Mouse (Mus musculus) left cerebral cortex, adult 18-20 months (tissue): ENCODE measurements at regions not wholly inside any gene's neighbourhood (a gene's known extent, or its start where the extent isn't known, plus 50 kb on each side); places are given as distances from the start of the nearest gene placed in this dataset.

Source experiments
- DNase-seq, 2 experiments: peaks; one replicate each; pipeline ENCODE4 v3.0.0; 2021 to 2022; ENCODE audit warnings: low spot score in 2 of 2, mixed read lengths in 1 of 2

DNA sequence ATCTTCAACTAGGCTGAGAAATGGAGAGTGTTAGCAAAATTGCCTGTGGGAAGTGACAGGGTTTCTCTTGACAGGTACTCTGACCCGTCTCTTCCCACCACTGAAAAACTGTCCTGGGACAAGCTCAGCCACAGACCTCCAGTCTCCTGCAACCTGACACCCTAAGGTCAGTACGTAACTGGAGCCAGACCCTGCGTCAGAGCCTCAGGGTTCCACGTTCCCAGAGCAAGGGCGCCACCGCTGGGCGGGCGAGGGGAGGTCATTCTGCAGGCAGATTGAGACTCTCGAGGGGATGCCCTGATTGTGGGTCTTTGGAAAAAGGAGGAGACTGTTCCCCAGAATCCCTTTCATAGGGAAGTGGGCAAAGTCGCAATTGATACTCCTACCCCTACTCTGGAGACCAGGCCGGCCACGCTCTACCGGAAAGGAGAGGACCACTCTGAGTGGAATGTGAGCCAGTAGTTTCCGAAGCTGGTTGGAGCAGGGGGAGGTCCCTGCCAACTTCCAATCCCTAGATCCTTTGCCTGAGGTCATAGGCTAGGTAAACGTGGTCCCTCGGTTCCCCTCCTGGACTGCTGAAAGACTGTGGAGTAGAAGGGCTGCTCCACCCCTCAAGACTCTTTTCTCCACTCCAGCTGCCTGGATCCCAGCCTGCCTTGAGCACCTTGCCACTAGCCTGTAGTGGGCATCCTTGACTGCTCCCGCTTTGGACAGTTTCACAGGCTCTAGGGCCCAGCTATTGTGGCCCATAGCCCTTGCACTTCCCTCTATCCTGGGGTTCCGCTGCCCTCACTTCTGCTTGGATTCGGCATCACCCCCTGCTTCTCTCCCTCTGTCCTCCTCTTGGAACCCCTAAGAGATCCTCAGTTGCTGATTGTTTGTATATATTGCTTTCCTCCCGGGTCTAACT lies 61.0 kb upstream of the Lpcat1 start:
- peak; percentile 24 to 34 for DNase-seq

DNA sequence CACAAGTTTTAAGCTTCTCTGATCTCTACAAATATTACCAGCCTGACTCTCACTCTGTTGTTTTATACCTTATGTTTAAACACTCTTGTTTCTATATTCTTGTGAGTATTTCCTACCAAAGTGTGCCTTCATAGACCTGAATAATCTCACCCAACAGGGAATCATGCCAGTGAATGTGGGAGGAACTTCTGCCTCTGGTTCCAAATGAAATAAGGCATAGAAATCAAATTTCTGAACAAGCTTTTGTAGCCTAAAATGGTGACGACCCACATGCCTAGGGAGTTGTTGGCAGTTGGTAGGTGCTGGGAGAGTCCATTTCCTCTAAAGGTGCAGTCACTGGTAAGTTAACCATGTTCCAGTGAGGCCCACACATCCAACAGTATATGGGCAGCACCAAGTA lies 66.1 kb upstream of the Lpcat1 start:
- DNase-seq, result peak; percentile 28 to 37

DNA sequence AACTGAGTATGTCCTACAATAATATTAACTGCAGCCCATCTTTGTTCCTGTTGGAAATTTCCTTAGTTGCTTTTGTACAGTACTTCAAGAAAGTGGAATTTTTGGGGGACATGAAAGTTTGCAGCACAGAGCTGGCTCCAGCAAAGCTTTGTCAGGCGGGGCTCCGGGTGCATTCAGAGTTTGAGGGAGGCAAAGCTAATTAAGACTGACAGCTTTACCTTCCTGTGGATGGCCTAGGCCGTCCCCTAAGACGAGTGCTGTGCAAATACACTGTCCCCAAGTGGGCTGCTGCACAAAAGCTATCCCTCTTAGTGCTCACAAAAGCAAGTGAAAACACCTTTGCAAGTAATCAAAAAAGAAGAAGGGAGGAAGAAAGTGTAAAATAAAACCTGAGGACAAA lies 68.7 kb upstream of the Ndufs6 start:
- no peak for DNase-seq

DNA sequence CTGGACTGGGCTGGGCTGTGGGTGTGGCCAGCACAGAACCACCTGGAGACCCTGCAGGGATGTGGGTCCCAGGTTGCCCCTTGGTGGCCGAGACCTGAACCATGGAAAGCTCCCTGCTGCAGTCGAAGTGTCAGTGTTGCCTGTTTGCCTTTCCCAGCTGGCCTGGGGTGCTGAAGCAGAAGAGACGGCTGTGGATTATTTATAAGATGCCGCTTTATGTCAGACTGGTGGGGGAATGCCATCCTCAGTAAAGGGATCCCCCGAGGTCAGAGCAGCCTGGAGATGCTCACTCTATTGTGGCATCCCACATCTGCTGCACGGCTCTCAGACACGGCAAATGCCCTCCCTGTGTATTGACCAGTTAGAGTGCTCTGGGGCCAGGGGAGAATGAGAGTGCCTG lies 67.5 kb upstream of the Ndufs6 start:
- DNase-seq, result no peak

DNA sequence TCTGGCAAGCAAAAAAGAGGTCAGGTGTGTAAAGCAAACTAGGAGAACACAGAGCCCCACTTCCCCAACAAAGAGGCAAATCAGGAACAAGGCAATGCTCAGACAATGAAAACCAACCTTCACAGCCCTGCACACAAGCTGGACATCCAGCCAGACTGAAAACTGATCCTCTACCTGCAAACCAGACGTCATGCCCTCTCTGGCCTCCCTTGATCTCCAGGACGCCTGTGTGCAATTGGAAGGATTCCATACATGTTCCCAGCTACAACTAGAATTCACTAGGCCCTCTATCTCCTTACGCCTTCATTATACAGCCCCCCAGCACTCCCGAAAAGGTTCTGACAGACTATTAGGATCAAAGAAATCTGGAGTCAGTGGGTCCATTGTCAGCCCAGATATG lies 60.7 kb upstream of the Ndufs6 start:
- DNase-seq, result no peak

DNA sequence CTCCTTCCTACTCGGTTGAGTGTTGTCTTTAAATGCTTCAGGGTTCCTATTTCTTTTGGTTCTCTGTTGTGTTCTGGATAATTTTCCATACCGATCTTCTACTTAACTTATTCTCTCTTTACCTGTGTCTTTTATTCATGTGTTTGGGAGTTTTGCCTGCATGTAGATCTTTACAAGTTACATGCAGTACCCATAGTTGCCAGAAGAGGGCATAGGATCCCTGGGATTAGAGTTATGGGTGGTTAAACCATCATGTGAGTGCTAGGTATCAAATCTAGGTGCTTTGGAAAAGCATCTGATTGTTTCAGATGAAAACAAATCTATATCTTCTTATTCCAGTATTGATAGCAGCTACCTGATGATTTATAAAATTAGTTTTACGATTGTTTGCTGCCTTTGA lies 55.2 kb upstream of the Ndufs6 start:
- peak in 1 of 2 experiments; percentile 33 for DNase-seq
